Mouse (Mus musculus): Measurements from ENCODE around the gene Eif1ax. TPM values are rescaled to one million over a fixed set of nuclear protein-coding genes. Genes with fewer than 3 reads are reported as not detected.
"Not testable (repeated sequence)": the region's sequence is repeated elsewhere in the genome, so short reads cannot be mapped to it uniquely, and the experiment has no call there.

The Eif1ax gene
- 100 to 1,000 TPM; 100 to 121 (median 113) TPM for total RNA-seq (2022)

DNA sequence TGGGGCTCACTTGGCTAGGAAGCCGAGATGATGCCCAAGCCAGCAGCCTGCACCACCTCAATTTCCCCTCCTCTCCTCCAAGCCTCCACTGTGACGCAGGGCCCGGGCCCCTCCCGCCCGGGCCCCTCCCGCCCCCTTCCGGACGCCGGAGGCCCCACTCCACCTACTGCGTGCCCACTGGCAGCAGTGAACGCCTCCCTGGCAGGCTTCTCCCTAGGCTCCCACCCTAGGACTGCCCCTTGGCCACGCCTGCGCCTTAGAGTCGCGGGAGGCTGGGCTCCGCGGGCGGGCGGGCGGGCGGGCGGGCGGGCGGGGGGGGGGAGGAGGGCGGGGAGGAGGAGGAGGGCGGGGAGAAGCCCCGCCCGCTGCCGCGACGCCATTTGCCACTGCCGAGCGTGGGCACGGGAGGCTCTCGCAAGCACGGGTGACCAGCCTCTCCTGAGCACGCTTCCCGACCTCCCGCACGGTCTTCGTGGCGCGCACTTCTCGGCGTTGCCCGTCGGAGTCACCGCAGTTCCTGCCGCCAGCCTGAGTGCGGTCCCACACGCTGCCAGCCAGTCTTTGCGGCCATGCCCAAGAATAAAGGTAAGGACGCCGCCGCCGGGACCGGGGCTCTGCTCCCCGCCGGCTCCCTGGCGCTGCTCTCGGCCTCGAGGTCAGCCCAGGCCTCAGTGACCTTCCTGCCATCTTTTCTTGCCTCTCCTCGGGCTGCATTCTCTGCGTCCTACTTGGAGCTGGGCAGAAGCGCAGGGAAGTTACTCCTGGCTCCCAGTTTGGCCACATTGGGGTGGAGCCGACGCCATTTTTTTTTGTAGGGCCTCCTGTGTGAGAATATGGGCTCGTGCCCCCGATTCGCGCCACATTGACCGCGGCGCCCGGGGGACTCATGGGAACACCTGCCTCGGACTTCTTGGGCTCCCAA, at the start of gene Eif1ax:
Gene Eif1ax, plus strand, starts transcription at position 348 of the 922 bp plus-strand sequence.
- peak; percentile 21 to 46 for DNase-seq (ENCODE audit: low spot score in 2 of 2)

DNA sequence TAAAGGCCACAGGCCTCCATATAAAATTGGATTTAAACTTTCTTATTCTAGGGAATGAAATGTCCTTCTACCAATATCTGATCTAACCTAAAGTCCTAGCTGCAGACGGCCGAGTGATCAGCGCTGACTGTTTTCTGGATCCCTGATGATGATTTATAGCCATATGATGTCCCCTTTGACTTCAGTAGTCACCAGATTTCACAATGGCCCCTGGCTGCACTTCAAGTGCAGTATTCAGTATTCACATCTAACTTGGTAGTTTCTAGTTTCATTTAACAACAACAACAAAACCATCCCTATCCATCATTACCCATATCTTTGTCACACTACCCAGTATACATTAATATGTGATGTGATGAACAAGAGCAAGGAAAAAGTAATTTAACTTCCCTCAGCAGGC, 7.5 kb upstream of the Eif1ax start:
- DNase-seq (ENCODE audit: low spot score in 2 of 2) = no peak

DNA sequence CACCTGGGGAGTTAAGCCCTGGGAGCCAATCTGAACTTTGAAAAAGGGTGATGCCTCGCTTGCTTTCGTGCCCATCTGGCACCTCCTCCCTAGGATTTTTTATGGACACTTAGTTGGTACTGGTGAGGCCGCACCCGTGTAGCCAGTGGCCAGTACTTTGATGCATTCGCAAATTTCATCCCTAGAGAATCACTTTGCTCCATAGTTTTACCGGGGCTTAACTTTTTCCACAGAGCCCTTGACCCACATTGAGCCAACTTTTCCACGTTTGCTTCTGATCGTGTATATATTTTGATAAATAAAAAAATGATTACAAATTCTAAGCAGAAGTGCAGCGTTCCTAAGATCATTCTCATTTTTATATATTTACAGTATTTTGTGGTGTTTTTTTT, 771 bp downstream of the Eif1ax start:
- DNase-seq (ENCODE audit: low spot score in 2 of 2) = peak in 1 of 2 experiments; percentile 4

GRCm38 (mm10) chrX:159387105-159387504, 15.1 kb downstream of the Eif1ax start:
- no peak for DNase-seq (ENCODE audit: low spot score in 2 of 2)

- DNase-seq (ENCODE audit: low spot score in 2 of 2) = no peak
Observed at GRCm38 (mm10) chrX:159388953-159389352, 17.0 kb downstream of the Eif1ax start.

GRCm38 (mm10) chrX:159390347-159390962, 18.5 kb downstream of the Eif1ax start:
- DNase-seq (ENCODE audit: low spot score in 2 of 2) = no peak

GRCm38 (mm10) chrX:159391239-159391638, 19.3 kb downstream of the Eif1ax start:
- DNase-seq (ENCODE audit: low spot score in 2 of 2) = no peak

DNA sequence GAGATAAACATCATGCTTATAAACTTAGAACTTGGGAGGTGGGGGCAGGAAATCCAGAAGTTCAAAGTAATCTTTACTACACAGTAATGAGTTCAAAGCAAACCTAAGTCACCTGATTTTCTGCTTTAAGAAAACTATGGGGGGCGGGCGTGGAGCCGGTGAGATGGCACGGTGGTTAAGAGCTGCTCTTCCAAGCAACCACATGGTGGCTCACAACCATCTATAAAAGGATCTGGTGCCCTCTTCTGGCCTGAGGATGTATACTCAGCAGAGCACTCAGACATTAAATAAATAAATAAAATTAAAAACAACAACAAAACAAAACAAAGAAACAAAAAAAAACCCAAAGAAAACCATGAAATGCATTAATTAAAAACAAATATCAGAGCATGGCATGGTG, 37.3 kb downstream of the Eif1ax start:
- DNase-seq (ENCODE audit: low spot score in 2 of 2) = peak in 1 of 2 experiments; percentile 6

GRCm38 (mm10) chrX:159414130-159414828, 42.3 kb downstream of the Eif1ax start, which contains the start of gene Map7d2:
TSS of gene Map7d2 (plus strand) at chrX:159414572.
- peak; percentile 20 to 45 for DNase-seq (ENCODE audit: low spot score in 2 of 2)

- peak in 1 of 2 experiments; percentile 12 for DNase-seq (ENCODE audit: low spot score in 2 of 2)
Observed at GRCm38 (mm10) chrX:159414829-159415673, 43.1 kb downstream of the Eif1ax start.

DNA sequence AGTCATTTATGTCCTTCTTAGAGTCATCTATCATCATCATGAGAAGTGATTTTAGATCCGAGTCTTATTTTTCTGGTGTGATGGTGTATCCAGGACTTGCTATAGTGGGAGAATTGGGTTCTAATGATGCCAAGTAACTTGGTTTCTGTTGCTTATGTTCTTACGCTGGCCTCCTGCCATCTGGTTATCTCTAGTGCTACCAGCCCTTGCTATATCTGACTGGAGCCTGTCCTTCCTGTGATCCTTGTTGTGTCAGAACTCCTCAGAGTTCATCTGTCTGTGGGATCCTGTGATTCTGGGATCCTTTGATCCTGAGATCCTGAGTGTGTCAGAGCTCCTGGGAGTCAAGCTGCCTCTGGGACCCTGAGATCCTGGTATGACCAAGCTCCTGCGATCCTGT, 58.5 kb downstream of the Eif1ax start:
- DNase-seq (ENCODE audit: low spot score in 2 of 2) = not testable (repeated sequence)

Other genes starting within 250 kb of the Eif1ax start
- gene Rps6ka3, start 161.9 kb upstream of the Eif1ax start, total RNA-seq (2022) = 10 to 100 TPM; 26.7 to 32.8 (median 27.6) TPM
- gene Map7d2, start 42.4 kb downstream of the Eif1ax start, total RNA-seq (2022) = 100 to 1,000 TPM in 2 of 4 experiments, 10 to 100 TPM in 2; 94.1 to 114 (median 105) TPM
- gene Bclaf3, start 154.5 kb downstream of the Eif1ax start, total RNA-seq (2022) = 10 to 100 TPM in 2 of 4 experiments, 1 to 10 TPM in 2; 8.1 to 11.4 (median 10.1) TPM